Mouse (Mus musculus): ENCODE results near the gene Dap.

DNA sequence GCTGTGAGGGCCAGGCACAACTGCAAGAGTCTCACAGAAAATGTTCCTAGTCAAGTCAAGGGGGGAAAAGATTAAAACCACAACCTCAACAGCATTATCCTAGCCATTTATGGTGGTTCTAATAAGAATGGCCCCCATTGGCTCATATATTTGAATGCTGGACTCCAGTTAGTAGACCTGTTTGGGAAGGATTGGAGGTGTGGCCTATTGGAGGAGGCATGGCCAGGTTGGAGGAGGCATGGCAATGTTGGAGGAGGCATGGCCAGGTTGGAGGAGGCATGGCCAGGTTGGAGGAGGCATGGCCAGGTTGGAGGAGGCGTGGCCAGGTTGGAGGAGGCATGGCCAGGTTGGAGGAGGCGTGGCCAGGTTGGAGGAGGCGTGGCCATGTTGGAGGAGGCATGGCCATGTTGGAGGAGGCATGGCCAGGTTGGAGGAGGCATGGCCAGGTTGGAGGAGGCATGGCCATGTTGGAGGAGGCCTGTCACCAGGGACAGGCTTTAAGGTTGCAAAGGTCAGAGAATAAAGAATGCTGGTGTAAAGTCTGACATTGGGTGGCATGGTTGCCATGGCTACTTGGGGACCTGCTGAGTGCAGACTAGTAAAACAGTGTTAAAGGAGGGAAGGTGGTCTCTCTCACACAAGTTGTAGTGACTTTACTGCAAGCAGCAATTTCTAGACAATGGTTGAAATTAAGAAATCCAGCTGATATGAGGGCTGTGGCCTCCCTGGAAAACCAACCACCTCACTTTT, 93.1 kb downstream of the Dap start:
- TF ChIP-seq CTCF (IDR thresholded peaks at IDR 0.05; ENCODE audit: borderline replicate concordance, insufficient read depth, low read depth, low read length): no peak
- no peak for TF ChIP-seq POLR2A (IDR thresholded peaks at IDR 0.05; ENCODE audit: borderline replicate concordance, insufficient read depth, low read length)

Measured in cerebellum, adult 2 months (tissue).